Mouse (Mus musculus): Measurements from ENCODE around the gene 1700020D05Rik. TPM values are rescaled to one million over a fixed set of nuclear protein-coding genes. Genes with fewer than 3 reads are reported as not detected.

The 1700020D05Rik gene
- polyA plus RNA-seq, 2 experiments, result 3.1 TPM; not detected in 1

DNA sequence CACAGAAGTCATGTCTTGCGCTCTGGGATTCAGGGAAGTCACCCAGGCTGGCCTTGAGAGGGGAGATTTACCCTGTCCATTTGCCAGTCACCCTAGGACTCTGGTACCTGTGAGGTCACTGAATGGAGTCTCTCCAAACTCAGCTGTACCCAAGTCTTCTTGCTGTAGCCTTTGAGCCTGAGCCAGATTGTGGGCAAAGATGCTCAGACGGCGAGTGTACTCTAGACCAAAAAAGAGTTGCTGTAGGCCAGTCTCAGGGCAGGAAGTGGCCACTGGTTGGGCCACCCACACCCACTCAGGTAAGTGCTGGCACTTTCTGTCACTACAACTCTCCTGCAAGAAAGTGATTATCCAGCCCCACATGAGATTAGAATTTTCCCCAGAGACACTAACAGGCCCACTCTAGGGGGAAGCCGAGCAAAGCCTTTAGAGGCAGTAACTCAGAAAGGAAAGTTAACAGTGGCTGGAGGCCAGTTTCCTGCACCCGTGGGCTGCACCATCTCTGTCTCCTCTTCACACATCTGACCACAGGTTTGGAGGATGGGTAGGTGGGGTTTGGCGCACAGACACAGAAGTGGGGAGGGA, 36.6 kb downstream of the 1700020D05Rik start:
- no peak overlapping the region for H3K4me3 ChIP-seq (replicated peaks; ENCODE audit: low read length)
- ATAC-seq (ENCODE audit: low FRiP score, low read depth) (no peak), DNase-seq (ENCODE audit: low spot score) (no peak)

GRCm38 (mm10) chr19:5465037-5465436, 38.5 kb downstream of the 1700020D05Rik start:
- Histone ChIP-seq H3K27ac (replicated peaks; ENCODE audit: low read depth, low read length) (no peak overlapping the region), H3K4me1 (ENCODE audit: control insufficient read depth, insufficient read depth, low read length) (peaks cover 8% of the 10 kb centered on the region), H3K36me3 (ENCODE audit: control insufficient read depth, insufficient read depth, low read length) (peaks cover 67% of the 10 kb centered on the region), H3K27me3 (ENCODE audit: control insufficient read depth, insufficient read depth, low read length) (no peaks in the 10 kb centered on the region), H3K4me3 (replicated peaks; ENCODE audit: low read length) (no peak overlapping the region), H3K9ac (ENCODE audit: low read depth, low read length, severe bottlenecking) (no peak overlapping the region), H3K9me3 (ENCODE audit: control insufficient read depth, low read length) (no peaks in the 10 kb centered on the region), H3K4me2 (replicated peaks; ENCODE audit: low read depth, low read length, severe bottlenecking) (no peak overlapping the region)
- ATAC-seq (ENCODE audit: low FRiP score, low read depth) (no peak), DNase-seq (ENCODE audit: low spot score) (no peak)
- WGBS, result 96% methylated on average over 8 of the region's 8 CpGs
- no peak for TF ChIP-seq POLR2A (IDR thresholded peaks at IDR 0.05; ENCODE audit: borderline replicate concordance, extremely low read depth, insufficient read depth, insufficient read length)

More for the DNA sequence above, 36.6 kb downstream of the 1700020D05Rik start:
- Histone ChIP-seq H3K27me3 (ENCODE audit: control insufficient read depth, insufficient read depth, low read length) (no peaks in the 10 kb centered on the region), H3K9ac (ENCODE audit: low read depth, low read length, severe bottlenecking) (no peak overlapping the region), H3K9me3 (ENCODE audit: control insufficient read depth, low read length) (no peaks in the 10 kb centered on the region), H3K4me2 (replicated peaks; ENCODE audit: low read depth, low read length, severe bottlenecking) (no peak overlapping the region), H3K4me1 (ENCODE audit: control insufficient read depth, insufficient read depth, low read length) (no peaks in the 10 kb centered on the region; the same call in 1 of the 2 replicates), H3K36me3 (ENCODE audit: control insufficient read depth, insufficient read depth, low read length) (peaks cover 61% of the 10 kb centered on the region), H3K27ac (replicated peaks; ENCODE audit: low read depth, low read length) (no peak overlapping the region)
- no peak for TF ChIP-seq POLR2A (IDR thresholded peaks at IDR 0.05; ENCODE audit: borderline replicate concordance, extremely low read depth, insufficient read depth, insufficient read length)
- WGBS, result 91% methylated on average over 6 of the region's 6 CpGs

DNA sequence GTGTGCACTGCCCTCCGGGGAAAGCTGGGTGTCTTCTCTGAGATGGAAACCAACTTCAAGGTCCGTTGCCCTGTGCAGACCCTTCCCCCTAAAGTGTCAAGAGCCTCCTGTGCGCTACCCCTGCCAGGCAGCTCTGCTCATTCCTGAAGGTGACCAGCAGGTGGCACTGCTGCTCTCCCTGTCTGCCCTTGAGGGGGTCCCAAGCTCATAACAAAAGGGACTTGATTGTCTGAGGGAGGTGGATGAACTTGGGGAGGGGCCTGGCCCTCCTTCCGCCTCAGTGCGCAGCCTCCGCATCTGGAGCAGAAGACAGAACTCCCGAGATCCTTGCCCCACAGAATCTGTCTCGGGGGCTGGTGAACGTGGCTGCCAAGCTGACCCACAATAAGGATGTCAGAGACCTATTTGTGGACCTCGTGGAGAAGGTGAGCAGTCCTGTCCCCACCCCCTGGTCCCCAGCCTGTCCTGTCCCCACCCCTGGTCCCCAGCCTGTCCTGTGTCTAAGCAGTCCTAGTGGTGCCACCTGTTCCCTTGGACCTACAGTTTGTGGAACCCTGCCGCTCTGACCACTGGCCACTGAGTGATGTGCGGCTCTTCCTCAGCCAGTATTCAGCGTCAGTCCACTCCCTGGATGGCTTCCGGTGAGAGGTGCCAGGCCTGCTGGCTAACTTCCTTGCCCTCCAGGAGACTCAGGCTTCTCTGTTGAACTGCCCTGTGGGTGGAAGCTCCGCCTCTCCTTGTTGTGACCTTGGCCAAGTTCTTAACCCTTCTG, 39.6 kb downstream of the 1700020D05Rik start:
- Histone ChIP-seq H3K4me1 (ENCODE audit: control insufficient read depth, insufficient read depth, low read length) (peaks cover 12% of the 10 kb centered on the region), H3K4me3 (replicated peaks; ENCODE audit: low read length) (peak overlapping the region; percentile 18), H3K36me3 (ENCODE audit: control insufficient read depth, insufficient read depth, low read length) (peaks cover 67% of the 10 kb centered on the region), H3K27me3 (ENCODE audit: control insufficient read depth, insufficient read depth, low read length) (no peaks in the 10 kb centered on the region), H3K9me3 (ENCODE audit: control insufficient read depth, low read length) (no peaks in the 10 kb centered on the region), H3K4me2 (replicated peaks; ENCODE audit: low read depth, low read length, severe bottlenecking) (peak overlapping the region; percentile 39), H3K27ac (replicated peaks; ENCODE audit: low read depth, low read length) (no peak overlapping the region), H3K9ac (ENCODE audit: low read depth, low read length, severe bottlenecking) (peak overlapping the region; percentile 45)
- ATAC-seq (ENCODE audit: low FRiP score, low read depth), result peak; percentile 41; the same call in 1 of the 2 replicates
- WGBS, result 45% methylated on average over 15 of the region's 15 CpGs
- DNase-seq (ENCODE audit: low spot score), result peak; percentile 80
- TF ChIP-seq POLR2A (IDR thresholded peaks at IDR 0.05; ENCODE audit: borderline replicate concordance, extremely low read depth, insufficient read depth, insufficient read length), result no peak

GRCm38 (mm10) chr19:5463212-5463611, 40.4 kb downstream of the 1700020D05Rik start:
- 88% methylated on average over 9 of the region's 9 CpGs for WGBS
- no peak overlapping the region for H3K4me2 ChIP-seq (replicated peaks; ENCODE audit: low read depth, low read length, severe bottlenecking)

DNA sequence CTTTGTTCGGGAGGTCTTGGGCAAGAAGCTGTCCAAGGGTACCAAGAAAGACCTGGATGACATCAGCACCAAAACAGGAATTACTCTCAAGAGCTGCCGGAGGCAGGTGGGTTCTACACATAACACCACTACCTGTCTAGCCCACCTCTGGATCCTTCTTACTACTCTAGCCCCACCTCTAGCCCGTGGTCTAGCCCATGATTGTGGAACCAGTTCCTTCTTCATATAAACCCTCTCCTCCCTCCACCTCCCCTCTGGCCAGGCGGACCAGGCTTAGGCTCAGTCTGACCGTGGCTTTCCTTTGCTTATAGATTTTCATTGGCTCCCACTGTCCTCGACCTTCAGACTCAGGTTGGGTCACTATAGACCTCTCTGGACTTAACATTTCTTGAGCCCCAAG, 42.2 kb downstream of the 1700020D05Rik start:
- H3K36me3 ChIP-seq (ENCODE audit: control insufficient read depth, insufficient read depth, low read length), result peaks cover 48% of the 10 kb centered on the region
- H3K27me3 ChIP-seq (ENCODE audit: control insufficient read depth, insufficient read depth, low read length), result no peaks in the 10 kb centered on the region
- no peaks in the 10 kb centered on the region for H3K9me3 ChIP-seq (ENCODE audit: control insufficient read depth, low read length)
- H3K4me3 ChIP-seq (replicated peaks; ENCODE audit: low read length), result peak overlapping the region; percentile 75
- DNase-seq (ENCODE audit: low spot score), result no peak
- H3K27ac ChIP-seq (replicated peaks; ENCODE audit: low read depth, low read length), result no peak overlapping the region
- H3K4me1 ChIP-seq (ENCODE audit: control insufficient read depth, insufficient read depth, low read length), result peaks cover 17% of the 10 kb centered on the region
- no peak for ATAC-seq (ENCODE audit: low FRiP score, low read depth)
- H3K4me2 ChIP-seq (replicated peaks; ENCODE audit: low read depth, low read length, severe bottlenecking), result peak overlapping the region; percentile 93
- peak overlapping the region; percentile 62 for H3K9ac ChIP-seq (ENCODE audit: low read depth, low read length, severe bottlenecking)
- WGBS, result 91% methylated on average over 6 of the region's 6 CpGs
- TF ChIP-seq POLR2A (IDR thresholded peaks at IDR 0.05; ENCODE audit: borderline replicate concordance, extremely low read depth, insufficient read depth, insufficient read length), result no peak

More at GRCm38 (mm10) chr19:5463212-5463611, 40.4 kb downstream of the 1700020D05Rik start:
- Histone ChIP-seq H3K27ac (replicated peaks; ENCODE audit: low read depth, low read length) (no peak overlapping the region), H3K4me3 (replicated peaks; ENCODE audit: low read length) (no peak overlapping the region), H3K9me3 (ENCODE audit: control insufficient read depth, low read length) (no peaks in the 10 kb centered on the region), H3K36me3 (ENCODE audit: control insufficient read depth, insufficient read depth, low read length) (peaks cover 65% of the 10 kb centered on the region), H3K27me3 (ENCODE audit: control insufficient read depth, insufficient read depth, low read length) (no peaks in the 10 kb centered on the region), H3K9ac (ENCODE audit: low read depth, low read length, severe bottlenecking) (no peak overlapping the region), H3K4me1 (ENCODE audit: control insufficient read depth, insufficient read depth, low read length) (peaks cover 12% of the 10 kb centered on the region)
- ATAC-seq (ENCODE audit: low FRiP score, low read depth), result no peak
- no peak for TF ChIP-seq POLR2A (IDR thresholded peaks at IDR 0.05; ENCODE audit: borderline replicate concordance, extremely low read depth, insufficient read depth, insufficient read length)
- no peak for DNase-seq (ENCODE audit: low spot score)
